Mouse (Mus musculus): ENCODE results near the gene Clic3. TPM values are rescaled to one million over a fixed set of nuclear protein-coding genes. Genes with fewer than 3 reads are reported as not detected.

Clic3 gene
- polyA plus RNA-seq, 1 experiment from 2014 or later: 3.8 TPM

DNA sequence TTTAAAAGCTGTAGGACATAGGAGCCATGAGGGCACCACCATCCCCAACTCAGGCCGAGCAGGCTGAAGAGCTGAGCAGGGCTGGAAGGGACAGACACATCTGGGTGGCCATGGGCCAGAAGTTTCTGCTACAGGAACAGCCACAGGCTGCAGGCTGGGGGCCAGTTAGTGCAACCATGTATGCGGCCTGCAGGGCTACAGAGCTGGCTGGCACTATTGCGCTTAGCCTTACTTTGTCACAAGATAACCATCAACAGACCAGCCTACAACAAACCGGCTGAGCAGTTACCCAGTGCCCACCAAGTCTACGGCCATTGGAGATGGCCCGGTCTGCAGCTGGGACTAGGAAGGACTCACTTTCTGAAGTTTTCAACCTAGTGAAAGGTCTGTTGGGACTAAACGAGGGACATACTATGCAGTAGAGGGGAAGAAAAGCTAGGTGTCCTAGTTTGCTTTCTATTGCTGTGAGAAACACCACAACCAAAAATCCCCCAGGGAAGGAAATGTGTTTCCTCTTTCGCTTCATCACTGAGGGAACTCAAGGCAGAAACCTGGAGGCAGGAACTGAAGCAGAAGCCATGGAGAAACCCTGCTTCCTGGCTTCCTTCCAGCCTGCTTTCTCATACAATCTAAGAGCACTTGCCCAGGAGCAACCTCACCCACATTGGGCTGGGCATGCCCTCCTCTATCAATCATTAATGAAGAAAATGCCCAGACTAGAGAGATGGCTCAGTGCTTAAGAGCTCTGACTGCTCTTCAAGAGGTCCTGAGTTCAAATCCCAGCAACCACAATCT, 5.6 kb upstream of the Clic3 start:
- Histone ChIP-seq H3K4me3 (ENCODE audit: control insufficient read depth in 1 of 2, insufficient read depth in 1 of 2, low read depth in 1 of 2, low read length in 2 of 2) (no peak overlapping the region), H3K9me3 (ENCODE audit: control insufficient read depth, low read length) (no peaks in the 10 kb centered on the region), H3K4me2 (ENCODE audit: low read length) (no peak overlapping the region), H3K4me1 (ENCODE audit: control insufficient read depth in 2 of 2, insufficient read depth in 2 of 2, low read length in 2 of 2) (peaks cover 0 to 2% of the 10 kb centered on the region in 2 experiments; a peak in 1 of 4 replicates), H3K27ac (replicated peaks in 1 of 2; ENCODE audit: control insufficient read depth in 1 of 2, insufficient read depth in 1 of 2, low read depth in 2 of 2, low read length in 2 of 2) (no peak overlapping the region), H3K27me3 (ENCODE audit: control insufficient read depth, insufficient read depth, low read length) (no peaks in the 10 kb centered on the region), H3K36me3 (ENCODE audit: control insufficient read depth, insufficient read depth, low read length) (no peaks in the 10 kb centered on the region), H3K9ac (ENCODE audit: low read length) (no peak overlapping the region)
- 79% methylated on average over 8 of the region's 8 CpGs for WGBS
- no peak for ATAC-seq (ENCODE audit: insufficient number of reproducible peaks, insufficient read depth, low FRiP score, low read depth)

DNA sequence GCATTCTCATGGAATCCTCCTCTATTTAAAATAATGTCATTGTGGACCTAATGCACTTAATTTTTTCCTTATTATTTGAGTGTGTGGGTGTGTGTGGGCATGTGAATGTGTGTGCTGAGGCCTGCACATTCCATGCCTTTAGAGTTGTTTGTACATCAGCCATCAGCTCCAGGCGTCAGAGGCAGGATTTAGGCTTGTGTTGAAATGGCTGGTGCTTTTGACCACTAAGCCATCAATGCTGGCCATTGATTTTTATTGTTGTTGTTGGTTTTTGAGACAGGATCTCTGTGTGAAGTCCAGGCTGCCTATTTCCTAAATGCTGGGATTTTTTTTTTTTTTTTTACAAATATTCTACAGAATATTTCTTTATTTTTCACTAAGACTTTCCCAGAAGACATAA, 3.7 kb upstream of the Clic3 start:
- Histone ChIP-seq H3K4me1 (ENCODE audit: control insufficient read depth in 2 of 2, insufficient read depth in 2 of 2, low read length in 2 of 2) (peaks cover 0 to 7% of the 10 kb centered on the region in 2 experiments; a peak in 2 of 4 replicates), H3K9ac (ENCODE audit: low read length) (no peak overlapping the region), H3K27me3 (ENCODE audit: control insufficient read depth, insufficient read depth, low read length) (no peaks in the 10 kb centered on the region), H3K4me3 (ENCODE audit: control insufficient read depth in 1 of 2, insufficient read depth in 1 of 2, low read depth in 1 of 2, low read length in 2 of 2) (no peak overlapping the region), H3K27ac (replicated peaks in 1 of 2; ENCODE audit: control insufficient read depth in 1 of 2, insufficient read depth in 1 of 2, low read depth in 2 of 2, low read length in 2 of 2) (no peak overlapping the region), H3K4me2 (ENCODE audit: low read length) (no peak overlapping the region), H3K9me3 (ENCODE audit: control insufficient read depth, low read length) (no peaks in the 10 kb centered on the region), H3K36me3 (ENCODE audit: control insufficient read depth, insufficient read depth, low read length) (peaks cover 6% of the 10 kb centered on the region)
- WGBS: 55% methylated on average over 1 of the region's 1 CpGs
- no peak for ATAC-seq (ENCODE audit: insufficient number of reproducible peaks, insufficient read depth, low FRiP score, low read depth)

DNA sequence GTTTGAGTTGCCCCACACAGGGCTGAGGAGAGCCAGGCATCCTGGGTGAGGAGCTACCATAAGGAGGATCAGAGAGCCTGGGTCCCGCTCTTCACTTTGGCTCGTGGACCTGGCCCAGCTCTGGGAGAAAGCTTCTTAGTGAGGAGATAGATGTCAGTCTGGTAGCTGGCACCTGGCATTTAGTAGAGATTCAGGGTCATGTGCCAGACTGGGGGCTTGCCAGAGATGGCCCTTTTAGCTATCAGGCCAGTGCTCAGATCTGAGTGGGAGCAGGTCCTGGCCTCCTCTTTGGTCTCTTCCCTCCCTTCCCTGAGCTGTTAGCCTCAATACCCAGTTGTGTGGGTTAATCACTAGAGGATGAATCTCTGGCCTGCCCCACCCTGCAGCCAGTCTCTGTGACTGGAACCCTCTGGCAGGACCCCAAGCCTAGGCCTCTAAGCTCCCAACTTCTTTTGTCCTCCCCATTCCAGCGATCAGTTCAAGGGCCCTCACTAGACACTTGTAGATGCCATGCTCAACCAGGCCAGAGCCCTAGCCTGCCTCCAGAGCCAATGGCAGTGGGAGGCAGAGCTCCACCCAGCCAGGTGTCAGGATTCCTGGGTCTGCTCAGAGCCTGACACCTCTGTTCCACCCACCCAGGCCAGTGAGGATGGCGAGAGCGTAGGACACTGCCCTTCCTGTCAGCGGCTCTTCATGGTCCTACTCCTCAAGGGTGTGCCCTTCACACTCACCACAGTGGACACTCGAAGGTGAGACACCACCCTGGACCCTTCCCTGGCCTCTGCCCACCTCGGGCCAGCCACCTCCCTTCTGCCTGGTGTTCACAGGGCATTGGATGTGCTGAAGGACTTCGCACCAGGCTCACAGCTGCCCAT, 621 bp downstream of the Clic3 start:
- Histone ChIP-seq H3K27me3 (ENCODE audit: control insufficient read depth, insufficient read depth, low read length) (no peaks in the 10 kb centered on the region), H3K9me3 (ENCODE audit: control insufficient read depth, low read length) (no peaks in the 10 kb centered on the region), H3K4me3 (ENCODE audit: control insufficient read depth in 1 of 2, insufficient read depth in 1 of 2, low read depth in 1 of 2, low read length in 2 of 2) (no peak overlapping the region), H3K27ac (replicated peaks in 1 of 2; ENCODE audit: control insufficient read depth in 1 of 2, insufficient read depth in 1 of 2, low read depth in 2 of 2, low read length in 2 of 2) (no peak overlapping the region), H3K4me1 (ENCODE audit: control insufficient read depth in 2 of 2, insufficient read depth in 2 of 2, low read length in 2 of 2) (peaks cover 14 to 31% of the 10 kb centered on the region in 2 experiments), H3K9ac (ENCODE audit: low read length) (no peak overlapping the region), H3K4me2 (ENCODE audit: low read length) (no peak overlapping the region), H3K36me3 (ENCODE audit: control insufficient read depth, insufficient read depth, low read length) (peaks cover 21% of the 10 kb centered on the region)
- WGBS: 85% methylated on average over 9 of the region's 9 CpGs
- ATAC-seq (ENCODE audit: insufficient number of reproducible peaks, insufficient read depth, low FRiP score, low read depth): no peak

DNA sequence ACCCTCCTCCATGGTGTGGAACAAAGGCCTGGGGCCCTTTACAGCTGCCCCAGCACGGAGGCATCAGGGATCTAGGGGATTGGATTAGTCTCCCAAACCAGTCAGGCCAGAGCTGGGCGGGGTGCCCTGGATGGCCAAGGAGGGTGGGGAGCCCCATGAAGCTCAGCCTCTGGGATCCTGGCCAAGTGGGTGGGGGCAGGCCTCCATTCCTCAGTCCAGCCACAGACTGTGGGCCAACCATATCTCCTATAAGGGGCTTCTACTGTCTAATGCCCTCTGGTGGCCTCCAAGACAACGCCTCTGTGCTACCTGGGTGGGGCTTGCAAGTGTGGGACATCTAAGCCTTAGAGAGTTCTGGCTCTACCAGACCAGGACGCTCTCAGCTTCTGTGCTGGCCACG, 2.3 kb downstream of the Clic3 start:
- ATAC-seq (ENCODE audit: insufficient number of reproducible peaks, insufficient read depth, low FRiP score, low read depth): no peak
- Histone ChIP-seq H3K9me3 (ENCODE audit: control insufficient read depth, low read length) (no peaks in the 10 kb centered on the region), H3K27me3 (ENCODE audit: control insufficient read depth, insufficient read depth, low read length) (no peaks in the 10 kb centered on the region), H3K4me3 (ENCODE audit: control insufficient read depth in 1 of 2, insufficient read depth in 1 of 2, low read depth in 1 of 2, low read length in 2 of 2) (no peak overlapping the region), H3K4me2 (ENCODE audit: low read length) (no peak overlapping the region), H3K4me1 (ENCODE audit: control insufficient read depth in 2 of 2, insufficient read depth in 2 of 2, low read length in 2 of 2) (peaks cover 14 to 31% of the 10 kb centered on the region in 2 experiments), H3K9ac (ENCODE audit: low read length) (no peak overlapping the region; the same call in 1 of the 2 replicates), H3K36me3 (ENCODE audit: control insufficient read depth, insufficient read depth, low read length) (peaks cover 21% of the 10 kb centered on the region), H3K27ac (replicated peaks in 1 of 2; ENCODE audit: control insufficient read depth in 1 of 2, insufficient read depth in 1 of 2, low read depth in 2 of 2, low read length in 2 of 2) (no peak overlapping the region)
- WGBS: 77% methylated on average over 5 of the region's 5 CpGs

DNA sequence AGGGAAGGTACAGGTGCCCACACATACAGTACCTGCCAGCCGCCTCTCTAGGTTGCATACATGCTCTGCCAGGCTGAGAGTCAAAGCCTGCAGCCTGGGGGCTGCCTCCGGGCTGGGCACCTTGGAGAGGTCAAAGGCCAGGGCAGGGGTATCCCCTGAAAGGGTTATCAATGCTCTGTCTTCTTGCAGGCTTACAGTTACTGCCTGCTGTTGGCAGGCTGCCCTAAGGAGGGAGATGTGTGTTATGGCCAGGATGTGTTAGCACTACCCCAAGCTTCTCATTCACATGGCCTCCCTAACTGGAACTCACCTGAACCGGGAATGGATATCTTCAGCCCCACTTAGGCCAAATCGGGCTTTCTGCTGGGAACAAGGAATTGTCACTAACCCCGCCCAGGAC, 3.5 kb downstream of the Clic3 start:
- peak overlapping the region; percentile 79 to 82 for H3K4me3 ChIP-seq (ENCODE audit: control insufficient read depth in 1 of 2, insufficient read depth in 1 of 2, low read depth in 1 of 2, low read length in 2 of 2)
- H3K36me3 ChIP-seq (ENCODE audit: control insufficient read depth, insufficient read depth, low read length): peaks cover 21% of the 10 kb centered on the region
- peak overlapping the region; percentile 91 for H3K4me2 ChIP-seq (ENCODE audit: low read length)
- H3K4me1 ChIP-seq (ENCODE audit: control insufficient read depth in 2 of 2, insufficient read depth in 2 of 2, low read length in 2 of 2): peaks cover 14 to 31% of the 10 kb centered on the region in 2 experiments
- H3K9me3 ChIP-seq (ENCODE audit: control insufficient read depth, low read length): no peaks in the 10 kb centered on the region
- ATAC-seq (ENCODE audit: insufficient number of reproducible peaks, insufficient read depth, low FRiP score, low read depth): no peak
- H3K9ac ChIP-seq (ENCODE audit: low read length): peak overlapping the region; percentile 87
- H3K27me3 ChIP-seq (ENCODE audit: control insufficient read depth, insufficient read depth, low read length): no peaks in the 10 kb centered on the region
- H3K27ac ChIP-seq (replicated peaks in 1 of 2; ENCODE audit: control insufficient read depth in 1 of 2, insufficient read depth in 1 of 2, low read depth in 2 of 2, low read length in 2 of 2): peak overlapping the region; percentile 89 to 94
- WGBS: 30% methylated on average over 5 of the region's 5 CpGs

DNA sequence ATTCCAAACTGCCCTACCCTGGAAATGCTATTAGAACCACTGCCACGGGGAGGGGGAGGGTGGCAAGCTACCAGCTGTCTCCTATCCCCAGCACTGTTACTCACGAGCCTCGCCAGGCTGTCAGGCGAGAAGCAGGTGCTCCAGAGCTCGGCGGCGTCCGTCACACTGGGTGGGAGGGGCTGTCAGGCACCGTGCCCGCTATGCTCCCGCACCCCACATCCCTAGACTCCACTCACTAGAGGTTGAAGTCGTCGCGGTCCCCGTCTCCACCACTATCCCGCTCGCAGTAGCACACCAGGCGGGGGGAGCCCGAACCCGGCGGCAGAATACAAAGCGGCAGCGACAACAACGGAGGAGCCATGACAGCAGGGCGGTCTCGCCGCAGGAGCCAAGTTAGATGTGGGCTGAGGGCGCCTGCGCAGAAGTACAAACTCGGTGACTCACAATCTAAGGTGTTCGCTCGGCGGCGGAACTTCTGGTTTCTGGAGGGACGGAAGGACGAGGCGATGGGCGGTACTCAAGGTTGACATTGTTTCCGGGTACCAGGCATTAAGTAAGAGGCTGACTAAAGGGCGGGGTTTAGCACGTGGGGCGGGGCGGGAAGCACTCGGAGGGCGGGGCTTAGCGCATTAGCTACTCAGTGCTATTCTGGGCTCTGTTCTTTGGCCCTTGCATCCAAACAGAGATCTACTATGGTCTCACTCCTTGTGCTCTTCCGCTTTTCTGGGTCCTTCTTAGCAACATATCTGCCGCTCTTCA, 4.1 kb downstream of the Clic3 start, which contains the start of gene Paxx:
Paxx (minus strand) TSS at position 544 of the 759 bp plus-strand sequence.
- Histone ChIP-seq H3K4me2 (ENCODE audit: low read length) (peak within 1 kb of the TSS; percentile 91), H3K27me3 (ENCODE audit: control insufficient read depth, insufficient read depth, low read length) (no peaks in the 10 kb centered on the region), H3K9ac (ENCODE audit: low read length) (peak within 1 kb of the TSS; percentile 87), H3K36me3 (ENCODE audit: control insufficient read depth, insufficient read depth, low read length) (peaks cover 21% of the 10 kb centered on the region), H3K27ac (replicated peaks in 1 of 2; ENCODE audit: control insufficient read depth in 1 of 2, insufficient read depth in 1 of 2, low read depth in 2 of 2, low read length in 2 of 2) (peak within 1 kb of the TSS; percentile 89 to 94), H3K4me3 (ENCODE audit: control insufficient read depth in 1 of 2, insufficient read depth in 1 of 2, low read depth in 1 of 2, low read length in 2 of 2) (peak within 1 kb of the TSS; percentile 79 to 82), H3K9me3 (ENCODE audit: control insufficient read depth, low read length) (no peaks in the 10 kb centered on the region), H3K4me1 (ENCODE audit: control insufficient read depth in 2 of 2, insufficient read depth in 2 of 2, low read length in 2 of 2) (peaks cover 17 to 35% of the 10 kb centered on the region in 2 experiments)
- under 1% methylated on average over 47 of the region's 48 CpGs for WGBS
- ATAC-seq (ENCODE audit: insufficient number of reproducible peaks, insufficient read depth, low FRiP score, low read depth): peak; percentile 92

DNA sequence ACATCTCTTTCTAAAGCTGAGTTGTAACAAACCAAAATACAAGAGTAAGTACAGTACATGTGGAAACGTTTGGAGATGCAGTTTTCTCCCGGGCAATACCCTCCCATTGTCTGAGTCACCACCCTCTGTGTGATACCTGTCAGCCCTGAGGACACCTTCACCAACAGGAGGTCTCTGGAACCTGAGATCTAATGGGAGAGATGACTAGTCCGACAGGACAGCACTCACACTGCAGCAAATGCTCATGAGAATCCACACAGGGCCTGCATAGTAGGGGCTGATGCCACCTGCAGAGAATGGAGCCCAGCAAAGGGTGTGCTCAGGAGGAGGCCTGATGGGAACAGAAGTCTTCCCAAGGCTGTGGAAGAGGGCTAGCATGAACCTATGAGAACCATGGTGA, 4.8 kb downstream of the Clic3 start:
- H3K27ac ChIP-seq (replicated peaks in 1 of 2; ENCODE audit: control insufficient read depth in 1 of 2, insufficient read depth in 1 of 2, low read depth in 2 of 2, low read length in 2 of 2): peak overlapping the region; percentile 83 to 94
- H3K4me1 ChIP-seq (ENCODE audit: control insufficient read depth in 2 of 2, insufficient read depth in 2 of 2, low read length in 2 of 2): peaks cover 20 to 33% of the 10 kb centered on the region in 2 experiments
- peak overlapping the region; percentile 91 for H3K4me2 ChIP-seq (ENCODE audit: low read length)
- WGBS: 18% methylated on average over 3 of the region's 3 CpGs
- ATAC-seq (ENCODE audit: insufficient number of reproducible peaks, insufficient read depth, low FRiP score, low read depth): no peak
- H3K9ac ChIP-seq (ENCODE audit: low read length): peak overlapping the region; percentile 72
- no peaks in the 10 kb centered on the region for H3K27me3 ChIP-seq (ENCODE audit: control insufficient read depth, insufficient read depth, low read length)
- no peaks in the 10 kb centered on the region for H3K9me3 ChIP-seq (ENCODE audit: control insufficient read depth, low read length)
- peak overlapping the region; percentile 79 to 82 for H3K4me3 ChIP-seq (ENCODE audit: control insufficient read depth in 1 of 2, insufficient read depth in 1 of 2, low read depth in 1 of 2, low read length in 2 of 2)
- peaks cover 21% of the 10 kb centered on the region for H3K36me3 ChIP-seq (ENCODE audit: control insufficient read depth, insufficient read depth, low read length)
